Mouse (Mus musculus): ENCODE data around the gene Snrpc. TPM values are rescaled to one million over a fixed set of nuclear protein-coding genes. Genes with fewer than 3 reads are reported as not detected.

The Snrpc gene
- polyA plus RNA-seq, 1 experiment from 2014 or later = 226 TPM

Other genes starting within 250 kb of the Snrpc start
- gene Nudt3, start 214.7 kb upstream of the Snrpc start, polyA plus RNA-seq (2014; fragmentation: Nextera tagmentation; extraction: Ambion mirVana) = 38.8 and 47.4 TPM in 2 replicates
- gene RPS10-NUDT3, start 202.9 kb upstream of the Snrpc start, polyA plus RNA-seq (2014; fragmentation: Nextera tagmentation; extraction: Ambion mirVana) = not detected in 2 replicates
- gene Rps10, start 201.5 kb upstream of the Snrpc start, polyA plus RNA-seq (2014; fragmentation: Nextera tagmentation; extraction: Ambion mirVana) = 659 and 724 TPM in 2 replicates
- 2.5 and 2.9 TPM in 2 replicates for gene Pacsin1, start 182.6 kb upstream of the Snrpc start, polyA plus RNA-seq (2014; fragmentation: Nextera tagmentation; extraction: Ambion mirVana)
- 0.25 and 0.26 TPM in 2 replicates for gene Spdef, start 109.2 kb upstream of the Snrpc start, polyA plus RNA-seq (2014; fragmentation: Nextera tagmentation; extraction: Ambion mirVana)
- 11.8 and 12.5 TPM in 2 replicates for gene D17Wsu92e, start 17.5 kb upstream of the Snrpc start, polyA plus RNA-seq (2014; fragmentation: Nextera tagmentation; extraction: Ambion mirVana)
- gene Uhrf1bp1, start 18.3 kb downstream of the Snrpc start, polyA plus RNA-seq (2014; fragmentation: Nextera tagmentation; extraction: Ambion mirVana) = 3.8 and 4.1 TPM in 2 replicates
- 5.5 and 6.9 TPM in 2 replicates for gene Anks1, start 71.2 kb downstream of the Snrpc start, polyA plus RNA-seq (2014; fragmentation: Nextera tagmentation; extraction: Ambion mirVana)
- gene Taf11, start 71.7 kb downstream of the Snrpc start, polyA plus RNA-seq (2014; fragmentation: Nextera tagmentation; extraction: Ambion mirVana) = 50.4 and 53.0 TPM in 2 replicates
- gene Tcp11, start 242.5 kb downstream of the Snrpc start, polyA plus RNA-seq (2014; fragmentation: Nextera tagmentation; extraction: Ambion mirVana) = 0.34 and 0.49 TPM in 2 replicates